Mouse (Mus musculus) heart, postnatal 25 days (tissue): ENCODE results near the gene Necab3. TPM values are rescaled to one million over a fixed set of nuclear protein-coding genes. Genes with fewer than 3 reads are reported as not detected.

Source experiments
- DNase-seq: peaks from one replicate; pipeline ENCODE4 v3.0.0; 2022; ENCODE audit warnings: low spot score
- intact Hi-C: fragments of 180-260 bp; cut with DNase I; formaldehyde crosslinking; loops from one replicate; pipeline ENCODE4 v1.15.1; 2025
- total RNA-seq, 2 experiments: library from RNA; stranded (reverse); gene quantifications; 2 replicates each; pipeline ENCODE4 v1.2.3; 2021

Necab3 gene
- total RNA-seq, 2 experiments from 2014 or later, result 0.36 to 0.39 TPM

- intact Hi-C loops, result no loop called here
- DNase-seq, result no peak
These were observed 51.6 kb downstream of the Necab3 start for GRCm38 (mm10) chr2:154507076-154507475.

DNA sequence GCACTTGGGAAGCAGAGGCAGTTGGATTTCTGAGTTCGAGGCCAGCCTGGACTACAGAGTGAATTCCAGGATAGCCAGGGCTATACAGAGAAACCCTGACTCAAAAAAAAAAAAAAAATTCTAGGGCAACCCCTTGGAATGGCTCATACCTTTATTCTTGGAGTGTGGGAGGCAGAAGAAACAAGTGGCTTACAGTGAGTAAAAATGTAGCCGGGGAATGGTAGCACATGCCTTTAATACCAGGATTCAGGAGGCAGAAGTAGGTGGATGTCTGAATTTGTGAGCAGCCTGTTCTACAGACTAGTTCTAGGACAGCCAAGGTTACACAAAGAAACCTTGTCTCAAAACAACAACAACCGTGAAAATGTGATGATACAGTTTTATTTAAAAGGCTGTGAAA is 57.9 kb downstream of the Necab3 start:
- DNase-seq, result no peak
- intact Hi-C loops, result no loop called here

DNA sequence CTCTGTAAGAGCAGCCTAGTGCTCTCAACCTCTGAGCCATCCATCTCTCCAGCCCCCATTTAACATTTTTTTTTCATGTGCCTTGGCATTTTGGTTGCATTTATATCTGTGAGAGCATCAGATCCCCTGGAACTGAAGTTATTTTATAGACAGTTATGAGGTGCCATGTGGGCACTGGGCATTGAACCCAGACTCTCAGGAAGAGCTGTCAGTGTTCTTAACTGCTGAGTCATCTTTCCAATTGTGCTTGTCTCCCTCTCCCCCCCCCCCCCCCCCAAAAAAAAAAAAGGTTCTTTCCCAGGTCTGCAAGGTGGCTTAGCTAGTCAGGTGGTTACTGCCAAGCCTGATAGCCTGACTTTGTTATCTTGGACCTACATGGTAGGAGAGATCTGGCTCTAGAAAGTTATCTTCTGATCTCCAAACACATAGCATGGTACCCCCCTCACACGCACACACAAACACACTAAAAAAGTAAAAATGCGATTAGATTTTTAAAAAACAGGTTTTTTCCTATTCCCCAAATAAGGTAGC is 58.9 kb downstream of the Necab3 start:
- DNase-seq, result no peak
- intact Hi-C loops, result no loop called here

GRCm38 (mm10) chr2:154498571-154498970 is 60.1 kb downstream of the Necab3 start:
- DNase-seq, result no peak

DNA sequence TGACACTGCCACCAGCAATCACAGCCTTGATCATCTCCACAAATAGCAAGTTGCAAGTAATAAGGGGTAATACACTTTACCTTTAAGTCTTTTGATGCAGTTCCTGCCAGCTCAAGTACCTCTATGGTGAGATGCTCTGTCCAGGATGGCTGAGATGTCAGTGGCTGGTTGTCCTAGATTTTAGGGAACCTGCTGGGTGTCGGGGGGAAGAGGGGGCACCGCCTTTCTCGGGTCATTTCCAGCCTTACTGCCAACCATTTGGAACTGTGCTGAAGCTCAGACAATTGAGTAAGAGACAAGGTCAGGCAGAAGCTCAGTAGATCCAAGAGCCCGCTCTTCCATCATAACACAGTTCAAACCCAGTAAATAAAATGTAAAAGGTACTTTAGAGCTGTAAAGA is 63.7 kb downstream of the Necab3 start:
- intact Hi-C loops, result no loop called here
- no peak for DNase-seq

More at GRCm38 (mm10) chr2:154498571-154498970, 60.1 kb downstream of the Necab3 start:
- intact Hi-C loops, result no loop called here

Other genes with a start within 250 kb of the Necab3 start
- 10 to 100 TPM; 23.1 to 25.6 TPM for gene Cdk5rap1, start 185.9 kb downstream of the Necab3 start, total RNA-seq
- 10 to 100 TPM; 88.8 to 90.4 TPM for gene Snta1, start 150.8 kb downstream of the Necab3 start, total RNA-seq
- gene Cbfa2t2, start 122.4 kb downstream of the Necab3 start, total RNA-seq, result 10 to 100 TPM; 14.3 to 18.4 TPM
- not detected for gene 1700003F12Rik, start 11.8 kb downstream of the Necab3 start, total RNA-seq
- gene Actl10, start 7.1 kb downstream of the Necab3 start, total RNA-seq, result not detected
- gene E2f1, start 11.0 kb upstream of the Necab3 start, total RNA-seq, result 1 to 10 TPM; 1.1 to 1.2 TPM
- 10 to 100 TPM; 23.9 to 26.0 TPM for gene Pxmp4, start 44.8 kb upstream of the Necab3 start, total RNA-seq
- gene Zfp341, start 54.4 kb upstream of the Necab3 start, total RNA-seq, result 1 to 10 TPM; 3.0 to 3.1 TPM
- not detected for gene 4930519P11Rik, start 54.5 kb upstream of the Necab3 start, total RNA-seq
- gene Chmp4b, start 92.8 kb upstream of the Necab3 start, total RNA-seq, result 100 to 1,000 TPM; 112 TPM
- not detected for gene Gm14214, start 211.1 kb upstream of the Necab3 start, total RNA-seq
- 100 to 1,000 TPM in 1 of 2 experiments, 10 to 100 TPM in 1; 95.9 to 103 TPM for gene Raly, start 232.2 kb upstream of the Necab3 start, total RNA-seq
- not detected for gene a, start 232.5 kb upstream of the Necab3 start, total RNA-seq